Mouse (Mus musculus): ENCODE results near the gene Chuk.

DNA sequence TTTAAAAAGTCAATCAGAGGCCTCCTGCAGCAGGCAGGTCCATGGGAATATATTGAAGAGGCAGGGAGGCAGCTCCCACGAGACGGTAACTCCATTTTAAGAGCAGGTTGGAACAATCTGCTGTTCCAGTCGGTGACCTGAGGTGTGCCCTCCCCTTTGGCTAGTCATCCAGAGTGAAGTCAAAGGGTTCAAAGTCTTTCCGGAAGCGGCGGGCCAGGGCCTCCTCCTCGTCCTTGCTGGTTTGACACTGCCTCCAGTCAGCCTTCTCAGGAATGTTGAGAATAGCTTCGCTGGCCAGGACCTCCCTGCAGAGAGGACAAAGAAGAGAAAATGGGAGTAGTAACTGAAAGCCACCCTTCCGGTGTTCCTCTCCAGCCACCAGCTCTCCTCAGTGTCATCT, 3.1 kb upstream of the Chuk start:
- TF ChIP-seq CTCF (IDR thresholded peaks at IDR 0.05; ENCODE audit: low read depth) (no peak), EP300 (IDR thresholded peaks at IDR 0.05; ENCODE audit: low read depth) (no peak)

All from heart, postnatal 0 days (tissue).